Mouse (Mus musculus) small intestine, adult 2 months (tissue): ENCODE results near the gene Brca1.

Source experiments
- CTCF ChIP-seq: fragments of 200-500 bp; IDR thresholded peaks from 2 replicates; pipeline ENCODE4 v1.5.1; 2012; ENCODE audit warnings: low read depth, mild to moderate bottlenecking, control low read depth, inconsistent platforms, low read length, moderate library complexity, mixed read lengths; ENCODE audit not compliant: insufficient replicate concordance, insufficient read length; ENCODE audit errors: extremely low read depth
- POLR2A ChIP-seq: fragments of 200-500 bp; IDR thresholded peaks from 2 replicates; pipeline ENCODE4 v1.6.1; 2012; ENCODE audit warnings: low read depth, mild to moderate bottlenecking, control low read depth, inconsistent platforms, low read length, moderate library complexity

GRCm38 (mm10) chr11:101568421-101568820 is 16.7 kb upstream of the Brca1 start:
- no peak for TF ChIP-seq POLR2A
- no peak for TF ChIP-seq CTCF
